Mouse (Mus musculus): Measurements from ENCODE around the gene Ahcy.

DNA sequence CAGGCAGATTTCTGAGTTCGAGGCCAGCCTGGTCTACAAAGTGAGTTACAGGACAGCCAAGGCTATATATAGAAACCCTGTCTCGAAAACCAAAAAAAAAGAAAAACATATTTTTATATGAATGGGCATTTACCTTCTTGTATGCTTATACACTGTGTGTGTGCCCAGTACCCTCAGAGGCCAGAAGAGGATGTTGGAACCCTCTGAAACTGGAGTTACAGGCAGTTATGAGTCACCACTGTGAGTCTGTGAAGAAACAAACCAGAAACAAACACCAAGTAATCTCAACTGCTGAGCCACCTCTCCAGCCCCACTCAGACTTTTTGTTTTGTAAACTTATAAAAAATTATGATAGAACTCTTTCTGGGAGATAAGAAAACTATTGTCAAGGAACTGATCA lies 27.5 kb downstream of the Ahcy start:
- TF ChIP-seq CTCF (IDR thresholded peaks at IDR 0.05; ENCODE audit: low read depth) = no peak
- no peak for TF ChIP-seq EP300 (IDR thresholded peaks at IDR 0.05; ENCODE audit: low read depth)
